Mouse (Mus musculus) CD4-positive, CD25-positive, alpha-beta regulatory T cell, adult 4 months (primary cell): ENCODE results near the gene Msh2. TPM values are rescaled to one million over a fixed set of nuclear protein-coding genes. Genes with fewer than 3 reads are reported as not detected.
"Not testable (repeated sequence)": the region's sequence is repeated elsewhere in the genome, so short reads cannot be mapped to it uniquely, and the experiment has no call there.

Experiments
- ATAC-seq: one replicate; pipeline ENCODE4 v1.8.0; 2017
- polyA plus RNA-seq, 2 experiments: library from polyadenylated mRNA; unstranded; fragments of 100-300 nt; shearing (Covaris generic); gene quantifications; one replicate each; pipeline ENCODE4 v1.2.1; 2017

The Msh2 gene
- polyA plus RNA-seq, result 10 to 100 TPM; 51.3 to 60.5 TPM

- ATAC-seq, result peak; percentile 96
These were observed at the start of gene Msh2 for GRCm38 (mm10) chr17:87671890-87672660. Msh2 (plus strand) TSS chr17:87672330.

GRCm38 (mm10) chr17:87625510-87626086 is 46.5 kb upstream of the Msh2 start:
- no peak for ATAC-seq

GRCm38 (mm10) chr17:87628144-87628543 is 44.0 kb upstream of the Msh2 start:
- ATAC-seq, result no peak

GRCm38 (mm10) chr17:87628706-87629105 is 43.4 kb upstream of the Msh2 start:
- ATAC-seq, result no peak

- peak; percentile 62 for ATAC-seq
These were observed 35.1 kb upstream of the Msh2 start for GRCm38 (mm10) chr17:87637056-87637389.

- no peak for ATAC-seq
These were observed 32.9 kb upstream of the Msh2 start for GRCm38 (mm10) chr17:87639242-87639641.

GRCm38 (mm10) chr17:87640272-87640671 is 31.9 kb upstream of the Msh2 start:
- ATAC-seq, result no peak

- ATAC-seq, result no peak
These were observed 31.1 kb upstream of the Msh2 start for GRCm38 (mm10) chr17:87641006-87641405.

GRCm38 (mm10) chr17:87642744-87643143 is 29.4 kb upstream of the Msh2 start:
- ATAC-seq, result no peak

GRCm38 (mm10) chr17:87655616-87656015 is 16.5 kb upstream of the Msh2 start:
- ATAC-seq, result not testable (repeated sequence)

- not testable (repeated sequence) for ATAC-seq
These were observed 10.1 kb upstream of the Msh2 start for GRCm38 (mm10) chr17:87661958-87662573.

- ATAC-seq, result no peak
These were observed 7.9 kb upstream of the Msh2 start for GRCm38 (mm10) chr17:87664238-87664637.

GRCm38 (mm10) chr17:87665066-87665822 is 6.9 kb upstream of the Msh2 start:
- ATAC-seq, result peak; percentile 95

GRCm38 (mm10) chr17:87672677-87673286 is 652 bp downstream of the Msh2 start:
- ATAC-seq, result peak; percentile 66

GRCm38 (mm10) chr17:87676916-87677474 is 4.9 kb downstream of the Msh2 start:
- not testable (repeated sequence) for ATAC-seq

- ATAC-seq, result no peak
These were observed 5.5 kb downstream of the Msh2 start for GRCm38 (mm10) chr17:87677656-87678055.

GRCm38 (mm10) chr17:87689217-87689616 is 17.1 kb downstream of the Msh2 start:
- no peak for ATAC-seq

- ATAC-seq, result peak; percentile 56
These were observed 19.8 kb downstream of the Msh2 start for GRCm38 (mm10) chr17:87691958-87692357.

- ATAC-seq, result no peak
These were observed 23.8 kb downstream of the Msh2 start for GRCm38 (mm10) chr17:87695874-87696465.

GRCm38 (mm10) chr17:87696814-87697213 is 24.7 kb downstream of the Msh2 start:
- ATAC-seq, result no peak

- no peak for ATAC-seq
These were observed 27.1 kb downstream of the Msh2 start for GRCm38 (mm10) chr17:87698996-87699765.
